Mouse (Mus musculus): ENCODE data around the gene Senp2. TPM values are rescaled to one million over a fixed set of nuclear protein-coding genes. Genes with fewer than 3 reads are reported as not detected.

The Senp2 gene
- total and polyA plus RNA-seq, 3 experiments = 5.9 to 24.1 (median 20.2) TPM

GRCm38 (mm10) chr16:22067406-22067805, 58.1 kb downstream of the Senp2 start:
- H3K27ac ChIP-seq = no peak overlapping the region
- intact Hi-C loops (cut with DNase I) = no loop called here
- H3K36me3 ChIP-seq (ENCODE audit: control insufficient read depth, insufficient read depth, low read length) = no peaks in the 10 kb centered on the region

GRCm38 (mm10) chr16:22071361-22071760, 62.1 kb downstream of the Senp2 start:
- Histone ChIP-seq H3K9ac (ENCODE audit: low read depth, low read length) (no peak overlapping the region), H3K4me3 (no peak overlapping the region), H3K27me3 (ENCODE audit: control insufficient read depth, insufficient read depth, low read length) (no peaks in the 10 kb centered on the region), H3K27ac (no peak overlapping the region), H3K36me3 (ENCODE audit: control insufficient read depth, insufficient read depth, low read length) (no peaks in the 10 kb centered on the region), H3K4me1 (ENCODE audit: control insufficient read depth, insufficient read depth, low read length) (peaks cover 4% of the 10 kb centered on the region), H3K79me2 (replicated peaks; ENCODE audit: control insufficient read depth, insufficient read depth, low read length) (no peaks in the 10 kb centered on the region)
- no peak for TF ChIP-seq POLR2A (IDR thresholded peaks at IDR 0.05; ENCODE audit: insufficient read depth, low read depth, low read length)
- peak; percentile 29; the same call in 1 of the 2 replicates for TF ChIP-seq CTCF (IDR thresholded peaks at IDR 0.05)
- DNase-seq = no peak
- 76% methylated on average over 7 of the region's 7 CpGs for WGBS
- intact Hi-C loops (cut with DNase I) = no loop called here

More at GRCm38 (mm10) chr16:22067406-22067805, 58.1 kb downstream of the Senp2 start:
- TF ChIP-seq POLR2A (IDR thresholded peaks at IDR 0.05; ENCODE audit: insufficient read depth, low read depth, low read length) (no peak), CTCF (IDR thresholded peaks at IDR 0.05) (no peak), EP300 (IDR thresholded peaks at IDR 0.05; ENCODE audit: insufficient read depth, low read depth, low read length) (no peak)
- Histone ChIP-seq H3K79me2 (replicated peaks; ENCODE audit: control insufficient read depth, insufficient read depth, low read length) (no peaks in the 10 kb centered on the region), H3K4me1 (ENCODE audit: control insufficient read depth, insufficient read depth, low read length) (peaks cover 4% of the 10 kb centered on the region), H3K4me3 (no peak overlapping the region), H3K9ac (ENCODE audit: low read depth, low read length) (no peak overlapping the region), H3K27me3 (ENCODE audit: control insufficient read depth, insufficient read depth, low read length) (no peaks in the 10 kb centered on the region)
- WGBS = 52% methylated on average over 8 of the region's 8 CpGs
- DNase-seq = peak; percentile 38 to 65

- 78% methylated on average over 6 of the region's 6 CpGs for WGBS
- no peaks in the 10 kb centered on the region for H3K36me3 ChIP-seq (ENCODE audit: control insufficient read depth, insufficient read depth, low read length)
- no peak overlapping the region for H3K9ac ChIP-seq (ENCODE audit: low read depth, low read length)
- H3K4me1 ChIP-seq (ENCODE audit: control insufficient read depth, insufficient read depth, low read length) = no peaks in the 10 kb centered on the region; the same call in 1 of the 2 replicates
- intact Hi-C loops (cut with DNase I) = no loop called here
- H3K27ac ChIP-seq = no peak overlapping the region
- no peak for DNase-seq
- no peaks in the 10 kb centered on the region for H3K79me2 ChIP-seq (replicated peaks; ENCODE audit: control insufficient read depth, insufficient read depth, low read length)
- no peak overlapping the region for H3K4me3 ChIP-seq
- TF ChIP-seq EP300 (IDR thresholded peaks at IDR 0.05; ENCODE audit: insufficient read depth, low read depth, low read length) (no peak), POLR2A (IDR thresholded peaks at IDR 0.05; ENCODE audit: insufficient read depth, low read depth, low read length) (no peak), CTCF (IDR thresholded peaks at IDR 0.05) (no peak)
- H3K27me3 ChIP-seq (ENCODE audit: control insufficient read depth, insufficient read depth, low read length) = no peaks in the 10 kb centered on the region
Observed at GRCm38 (mm10) chr16:22075067-22075466, 65.8 kb downstream of the Senp2 start.

- Histone ChIP-seq H3K4me3 (no peak overlapping the region), H3K36me3 (ENCODE audit: control insufficient read depth, insufficient read depth, low read length) (no peaks in the 10 kb centered on the region), H3K79me2 (replicated peaks; ENCODE audit: control insufficient read depth, insufficient read depth, low read length) (no peaks in the 10 kb centered on the region), H3K4me1 (ENCODE audit: control insufficient read depth, insufficient read depth, low read length) (no peaks in the 10 kb centered on the region; the same call in 1 of the 2 replicates), H3K27me3 (ENCODE audit: control insufficient read depth, insufficient read depth, low read length) (no peaks in the 10 kb centered on the region), H3K9ac (ENCODE audit: low read depth, low read length) (no peak overlapping the region), H3K27ac (no peak overlapping the region)
- DNase-seq = no peak
- no peak for TF ChIP-seq CTCF (IDR thresholded peaks at IDR 0.05)
- no peak for TF ChIP-seq EP300 (IDR thresholded peaks at IDR 0.05; ENCODE audit: insufficient read depth, low read depth, low read length)
- TF ChIP-seq POLR2A (IDR thresholded peaks at IDR 0.05; ENCODE audit: insufficient read depth, low read depth, low read length) = no peak
- intact Hi-C loops (cut with DNase I) = no loop called here
- 46% methylated on average over 5 of the region's 5 CpGs for WGBS
Observed at GRCm38 (mm10) chr16:22075829-22076619, 66.7 kb downstream of the Senp2 start.

GRCm38 (mm10) chr16:22076620-22076941, 67.3 kb downstream of the Senp2 start:
- Histone ChIP-seq H3K79me2 (replicated peaks; ENCODE audit: control insufficient read depth, insufficient read depth, low read length) (no peaks in the 10 kb centered on the region), H3K4me1 (ENCODE audit: control insufficient read depth, insufficient read depth, low read length) (no peaks in the 10 kb centered on the region; the same call in 1 of the 2 replicates), H3K9ac (ENCODE audit: low read depth, low read length) (no peak overlapping the region), H3K27ac (no peak overlapping the region), H3K27me3 (ENCODE audit: control insufficient read depth, insufficient read depth, low read length) (no peaks in the 10 kb centered on the region), H3K36me3 (ENCODE audit: control insufficient read depth, insufficient read depth, low read length) (no peaks in the 10 kb centered on the region), H3K4me3 (no peak overlapping the region)
- intact Hi-C loops (cut with DNase I) = no loop called here
- DNase-seq = peak in 1 of 2 experiments; percentile 29
- WGBS = 66% methylated on average over 4 of the region's 4 CpGs
- TF ChIP-seq POLR2A (IDR thresholded peaks at IDR 0.05; ENCODE audit: insufficient read depth, low read depth, low read length) = no peak
- no peak for TF ChIP-seq EP300 (IDR thresholded peaks at IDR 0.05; ENCODE audit: insufficient read depth, low read depth, low read length)
- no peak for TF ChIP-seq CTCF (IDR thresholded peaks at IDR 0.05)

- Histone ChIP-seq H3K27ac (no peak overlapping the region), H3K9ac (ENCODE audit: low read depth, low read length) (no peak overlapping the region), H3K4me1 (ENCODE audit: control insufficient read depth, insufficient read depth, low read length) (no peaks in the 10 kb centered on the region; the same call in 1 of the 2 replicates), H3K36me3 (ENCODE audit: control insufficient read depth, insufficient read depth, low read length) (no peaks in the 10 kb centered on the region), H3K79me2 (replicated peaks; ENCODE audit: control insufficient read depth, insufficient read depth, low read length) (no peaks in the 10 kb centered on the region), H3K4me3 (no peak overlapping the region), H3K27me3 (ENCODE audit: control insufficient read depth, insufficient read depth, low read length) (no peaks in the 10 kb centered on the region)
- 76% methylated on average over 12 of the region's 12 CpGs for WGBS
- TF ChIP-seq EP300 (IDR thresholded peaks at IDR 0.05; ENCODE audit: insufficient read depth, low read depth, low read length) (no peak), CTCF (IDR thresholded peaks at IDR 0.05) (no peak), POLR2A (IDR thresholded peaks at IDR 0.05; ENCODE audit: insufficient read depth, low read depth, low read length) (no peak)
- no peak for DNase-seq
- intact Hi-C loops (cut with DNase I) = no loop called here
Observed at GRCm38 (mm10) chr16:22080125-22080710, 70.9 kb downstream of the Senp2 start.

All from heart, adult 2 months (tissue).